Mouse (Mus musculus): ENCODE results near the gene Zbtb7b.

The Zbtb7b gene

DNA sequence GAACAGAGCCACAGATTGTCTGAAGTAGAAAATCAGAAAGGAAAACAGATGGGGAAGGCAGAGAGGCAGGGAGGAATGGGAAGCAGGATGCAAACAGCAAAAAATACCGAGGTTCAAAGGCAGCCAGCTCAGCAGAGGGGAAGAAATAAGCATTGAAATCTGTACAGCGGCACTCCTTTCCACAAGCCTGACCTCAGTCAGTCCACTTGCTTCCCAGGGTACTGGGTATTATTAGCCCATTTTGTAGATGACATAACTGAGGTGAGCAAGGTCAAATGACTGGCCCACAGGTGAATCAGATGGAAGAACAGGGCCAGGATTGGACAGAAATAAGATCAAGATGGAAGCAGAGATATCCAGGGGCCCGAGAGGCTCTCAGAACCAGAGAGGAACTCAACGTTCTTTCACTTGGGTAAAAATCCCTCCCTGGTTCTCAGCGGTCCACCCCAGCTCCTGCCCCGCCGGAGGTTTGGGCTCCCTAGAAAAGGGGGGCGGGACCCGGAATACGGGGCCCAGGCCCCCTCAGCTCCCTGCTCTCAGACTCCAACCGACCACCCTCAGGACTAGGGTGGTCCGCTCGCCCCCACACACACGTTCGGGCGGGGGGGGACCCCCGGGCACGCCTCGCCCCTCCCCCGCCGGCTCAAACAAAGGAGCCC lies 57.4 kb downstream of the Zbtb7b start:
- DNase-seq (ENCODE audit: low spot score), result no peak

- DNase-seq (ENCODE audit: low spot score), result no peak
These were observed 58.0 kb downstream of the Zbtb7b start for GRCm38 (mm10) chr3:89336529-89336928.

DNA sequence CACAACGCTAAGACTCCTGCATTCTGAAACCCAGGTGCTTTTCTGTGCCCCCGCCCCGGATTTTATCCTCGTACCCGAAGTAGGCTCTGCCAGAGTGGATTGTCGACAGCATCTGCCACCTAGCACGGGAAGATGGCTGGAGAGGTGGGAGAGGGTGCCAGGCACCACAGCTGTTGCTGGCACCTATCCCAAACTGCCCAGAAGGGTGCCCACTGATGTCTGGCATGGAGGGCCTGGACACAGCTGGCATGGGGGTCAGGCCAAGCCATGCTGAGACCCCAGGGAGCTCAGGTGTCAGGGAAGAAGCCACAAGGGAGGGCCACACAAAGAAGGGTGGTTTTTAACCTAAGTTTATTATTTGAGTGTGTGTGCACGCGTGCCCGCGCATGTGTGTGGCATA lies 61.5 kb downstream of the Zbtb7b start:
- DNase-seq (ENCODE audit: low spot score), result no peak

DNA sequence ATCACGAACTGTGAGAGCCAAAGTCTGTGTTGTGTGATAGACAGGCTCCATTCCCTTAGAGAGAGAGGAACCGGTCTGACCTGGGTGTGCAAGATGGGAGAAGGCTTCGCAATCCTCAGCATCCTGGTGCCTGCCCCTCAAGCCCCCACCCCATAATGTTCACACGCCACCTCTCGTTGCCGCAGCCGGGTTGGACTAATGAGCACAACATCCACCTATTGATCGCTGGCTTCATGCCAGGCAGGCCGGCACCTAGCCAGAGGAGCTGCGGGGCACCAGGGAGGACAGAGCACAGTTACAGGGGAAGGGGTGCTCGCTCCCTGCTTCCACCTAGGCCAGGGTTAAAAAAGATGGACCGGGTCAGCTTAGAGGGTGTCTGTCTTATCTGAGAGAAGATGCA lies 62.1 kb downstream of the Zbtb7b start:
- DNase-seq (ENCODE audit: low spot score), result no peak

DNA sequence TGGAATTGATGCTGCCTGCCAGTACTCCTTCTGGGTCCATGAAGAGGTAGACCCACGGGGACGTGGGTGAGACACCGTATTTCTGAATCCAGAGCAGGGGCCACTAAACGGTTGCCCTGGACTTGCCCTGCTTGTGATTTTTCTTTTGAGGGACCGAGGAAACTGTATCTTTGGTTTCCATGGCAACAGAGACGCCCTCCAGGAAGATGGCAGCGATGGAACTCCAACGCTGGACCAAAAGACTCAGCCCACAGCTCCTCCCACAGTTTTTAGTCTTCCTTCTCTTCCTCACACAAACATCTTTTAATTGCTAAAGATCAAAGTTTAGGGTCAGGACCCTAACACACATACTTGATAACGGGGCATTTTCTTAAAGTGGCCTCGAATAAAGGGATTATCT lies 62.6 kb downstream of the Zbtb7b start:
- no peak for DNase-seq (ENCODE audit: low spot score)

- no peak for DNase-seq (ENCODE audit: low spot score)
These were observed 63.0 kb downstream of the Zbtb7b start for GRCm38 (mm10) chr3:89331561-89331960.

DNA sequence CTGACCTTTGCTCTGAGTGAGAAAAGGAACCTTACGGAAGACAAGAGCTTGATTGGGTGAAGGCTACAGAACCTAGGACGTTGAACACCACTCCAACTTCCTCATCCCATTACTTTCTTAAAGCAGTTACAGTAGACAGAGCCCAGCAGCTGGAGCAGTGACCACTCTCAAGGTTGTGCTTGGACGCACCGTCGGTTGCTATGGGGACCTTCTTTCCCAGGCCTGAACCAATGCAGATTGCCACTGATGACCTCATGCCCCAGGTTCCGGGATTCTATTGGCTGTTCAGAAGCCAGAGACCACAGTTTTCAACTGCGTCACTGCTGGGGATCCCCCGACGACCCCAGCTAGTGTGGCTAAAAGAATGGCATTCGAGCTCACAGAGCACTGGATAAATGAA lies 63.6 kb downstream of the Zbtb7b start:
- DNase-seq (ENCODE audit: low spot score), result no peak

DNA sequence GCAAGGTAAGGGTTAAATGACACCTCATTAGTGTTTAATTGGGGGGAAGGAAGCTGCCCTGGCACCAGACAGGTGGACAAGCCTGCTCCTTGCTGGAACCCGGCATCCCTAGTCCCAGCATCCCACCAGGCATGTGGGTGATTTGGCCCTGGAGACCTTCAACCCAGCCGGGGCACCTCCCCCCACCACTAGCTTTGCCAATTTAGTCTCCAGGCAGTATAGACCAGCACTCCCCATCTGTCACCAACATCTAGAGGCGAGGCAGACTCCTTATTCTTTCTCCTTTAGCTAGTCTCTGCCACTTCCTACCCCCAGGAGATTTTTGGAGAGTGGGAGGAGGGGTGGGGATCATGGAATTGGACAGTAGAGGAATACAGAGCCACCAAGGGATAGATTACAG lies 64.2 kb downstream of the Zbtb7b start:
- DNase-seq (ENCODE audit: low spot score), result no peak

DNA sequence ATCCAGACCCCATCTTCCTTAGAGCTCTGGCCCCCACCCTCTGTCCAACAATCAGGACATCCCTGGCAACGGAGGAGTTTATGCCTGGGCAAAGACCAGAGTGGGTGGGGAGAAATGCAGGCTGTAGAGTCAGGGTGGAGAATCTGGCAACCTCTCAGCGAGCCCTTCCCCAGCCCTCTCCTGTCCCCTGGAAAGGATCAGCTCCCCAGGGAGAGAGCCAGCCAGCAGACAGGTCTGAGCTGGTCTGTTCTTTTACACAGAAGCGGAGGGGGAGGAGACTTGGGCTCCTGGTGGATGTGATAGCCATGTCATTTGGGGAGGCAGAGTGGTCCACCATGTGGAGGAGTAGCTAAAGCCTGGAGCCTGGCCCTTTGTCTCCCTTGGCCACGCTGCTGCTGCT lies 66.0 kb downstream of the Zbtb7b start:
- DNase-seq (ENCODE audit: low spot score), result no peak

Data from urinary bladder, postnatal 25 days (tissue).